Mouse (Mus musculus): Measurements from ENCODE around the gene Magix. TPM values are rescaled to one million over a fixed set of nuclear protein-coding genes. Genes with fewer than 3 reads are reported as not detected.
"Not testable (repeated sequence)": the region's sequence is repeated elsewhere in the genome, so short reads cannot be mapped to it uniquely, and the experiment has no call there.

Magix gene
- total RNA-seq (2015) = not detected in 2 replicates
- total RNA-seq (2017) = 0.18 TPM in 1 of 2 replicates, not detected in the other

DNA sequence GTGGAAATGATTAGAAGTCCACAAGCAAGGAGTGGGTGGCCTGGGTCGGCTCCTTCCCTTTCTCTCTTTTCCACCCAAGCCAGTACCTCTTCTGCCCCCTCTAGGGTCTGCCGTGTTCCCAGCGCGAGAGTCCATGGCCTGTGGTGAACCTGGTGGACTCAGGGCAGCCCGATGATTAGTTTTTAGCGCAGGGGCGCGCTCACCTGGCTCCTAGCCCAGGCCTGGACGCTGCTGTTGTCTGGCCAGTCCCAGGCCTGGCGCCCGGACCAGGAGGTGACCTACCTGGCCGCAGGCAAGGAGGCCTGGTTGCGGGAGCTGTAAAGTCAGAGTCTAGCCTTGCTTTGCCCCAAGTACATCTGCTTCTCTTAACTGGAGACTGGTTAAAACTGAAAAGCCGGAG, at the start of gene Magix:
Gene Magix, minus strand, starts transcription at position 388 of the 400 bp plus-strand sequence.
- no peak for ATAC-seq (ENCODE audit: poor library complexity, severe bottlenecking)

- no peak for ATAC-seq (ENCODE audit: poor library complexity, severe bottlenecking)
Measured at GRCm38 (mm10) chrX:7728922-7729265, 47.8 kb upstream of the Magix start.

DNA sequence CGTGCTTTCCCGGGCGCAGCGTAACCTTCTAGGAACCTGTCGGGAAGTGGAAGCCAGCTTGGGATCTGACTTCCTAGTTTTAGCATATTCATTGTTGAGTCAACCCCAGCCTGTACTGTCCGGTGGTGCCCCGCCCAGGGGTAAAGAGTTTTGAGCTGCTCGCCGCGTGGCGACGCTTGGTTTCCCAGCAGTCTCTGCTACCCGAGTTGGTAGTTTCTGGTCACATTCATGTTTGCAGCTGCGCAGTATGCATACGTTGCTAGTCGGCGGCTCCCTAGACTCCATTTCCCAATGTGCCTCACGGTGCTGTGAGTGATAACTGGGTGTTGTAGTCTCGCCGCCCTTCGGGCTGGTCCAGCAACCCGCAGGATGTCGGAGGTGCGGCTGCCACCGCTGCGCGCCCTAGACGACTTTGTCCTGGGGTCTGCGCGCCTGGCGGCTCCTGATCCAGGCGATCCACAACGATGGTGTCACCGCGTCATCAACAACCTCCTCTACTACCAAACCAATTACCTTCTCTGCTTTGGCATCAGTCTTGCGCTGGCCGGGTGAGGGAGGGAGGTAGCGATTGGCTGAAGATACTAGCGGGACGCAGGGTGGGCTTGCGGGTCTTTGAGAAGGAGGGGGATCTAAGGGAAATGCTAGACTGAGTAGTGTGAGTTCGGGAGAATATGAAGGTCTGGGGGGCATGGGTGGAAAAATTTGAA, 47.3 kb upstream of the Magix start, which contains the start of gene Praf2:
Gene Praf2, plus strand, starts transcription at position 225 of the 707 bp plus-strand sequence.
- ATAC-seq (ENCODE audit: poor library complexity, severe bottlenecking) = peak; percentile 97

DNA sequence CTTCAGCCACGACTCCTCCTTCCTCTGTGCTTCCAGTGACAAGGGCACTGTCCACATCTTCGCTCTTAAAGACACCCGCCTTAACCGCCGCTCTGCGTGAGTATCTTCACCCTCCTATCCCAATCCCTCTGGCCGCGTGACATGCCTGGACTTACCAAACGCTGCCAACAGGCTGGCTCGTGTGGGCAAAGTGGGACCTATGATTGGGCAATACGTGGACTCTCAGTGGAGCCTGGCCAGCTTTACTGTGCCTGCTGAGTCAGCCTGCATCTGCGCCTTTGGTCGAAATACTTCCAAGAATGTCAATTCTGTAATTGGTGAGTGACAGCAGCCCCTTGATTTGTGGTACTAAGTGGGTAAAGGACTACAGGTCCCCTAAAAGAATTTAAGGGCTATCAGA, 46.1 kb upstream of the Magix start:
- no peak for ATAC-seq (ENCODE audit: poor library complexity, severe bottlenecking)

DNA sequence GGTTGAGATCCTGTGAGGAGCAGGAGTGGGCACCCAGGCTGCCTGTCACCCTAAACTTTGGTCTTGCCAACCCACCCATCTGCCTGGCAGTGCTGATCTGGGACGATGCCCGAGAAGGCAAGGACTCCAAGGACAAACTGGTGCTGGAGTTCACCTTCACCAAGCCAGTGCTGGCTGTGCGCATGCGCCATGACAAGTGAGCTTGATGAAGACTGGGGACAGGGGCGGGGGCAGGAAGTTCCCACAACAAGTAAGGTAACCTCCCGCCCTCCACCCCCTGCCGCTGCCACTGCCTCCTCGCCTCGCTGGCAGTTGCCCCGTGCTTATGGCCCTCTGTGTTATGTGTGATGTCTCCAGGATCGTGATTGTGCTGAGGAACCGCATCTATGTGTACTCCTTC, 44.8 kb upstream of the Magix start:
- no peak for ATAC-seq (ENCODE audit: poor library complexity, severe bottlenecking)

DNA sequence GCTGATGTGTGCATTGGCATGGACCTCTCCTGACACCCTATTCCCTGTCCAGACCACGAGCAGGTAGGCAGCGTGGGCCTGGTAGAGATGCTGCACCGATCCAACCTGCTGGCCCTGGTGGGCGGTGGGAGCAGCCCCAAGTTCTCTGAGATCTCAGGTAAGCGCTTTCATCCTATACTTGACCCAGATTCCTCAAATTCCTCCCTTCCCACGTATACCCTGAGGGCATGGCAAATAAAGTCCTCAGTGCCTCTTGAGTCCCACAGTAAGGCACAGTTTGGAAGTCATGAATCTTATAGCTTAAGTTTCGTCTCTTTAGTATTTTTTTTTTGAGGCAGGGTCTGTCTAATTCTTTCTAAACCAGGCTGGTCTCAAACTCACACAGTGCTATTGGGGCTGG, 43.1 kb upstream of the Magix start:
- ATAC-seq (ENCODE audit: poor library complexity, severe bottlenecking) = no peak

- ATAC-seq (ENCODE audit: poor library complexity, severe bottlenecking) = no peak
Measured at GRCm38 (mm10) chrX:7722691-7723090, 41.6 kb upstream of the Magix start.

DNA sequence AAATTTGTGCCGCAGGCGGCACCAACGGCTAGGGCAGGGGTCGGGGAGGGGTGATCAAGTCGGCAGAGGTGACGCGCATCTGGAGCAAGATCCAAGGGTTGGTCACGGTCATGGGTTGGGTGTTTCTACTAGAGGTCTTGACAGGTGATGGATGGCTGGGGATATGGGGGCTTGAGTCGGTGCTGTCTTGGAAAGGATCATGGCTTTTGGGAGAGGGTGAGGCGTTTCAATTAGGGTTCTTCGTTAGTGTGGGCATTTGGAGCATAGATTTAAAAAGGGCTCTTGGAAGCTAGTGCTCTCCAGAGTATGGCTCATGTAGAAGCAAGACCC, 41.2 kb upstream of the Magix start:
- ATAC-seq (ENCODE audit: poor library complexity, severe bottlenecking) = no peak

- ATAC-seq (ENCODE audit: poor library complexity, severe bottlenecking) = peak; percentile 100
Measured at GRCm38 (mm10) chrX:7721514-7722281, 40.6 kb upstream of the Magix start, which contains the start of gene Gm45208. Gene Gm45208, plus strand, starts transcription at chrX:7722245.

- ATAC-seq (ENCODE audit: poor library complexity, severe bottlenecking) = not testable (repeated sequence)
Measured at GRCm38 (mm10) chrX:7716058-7716457, 35.0 kb upstream of the Magix start.

GRCm38 (mm10) chrX:7714135-7714899, 33.3 kb upstream of the Magix start, which contains the start of gene Wdr45:
Gene Wdr45, plus strand, starts transcription at chrX:7714333.
- peak; percentile 99 for ATAC-seq (ENCODE audit: poor library complexity, severe bottlenecking)

DNA sequence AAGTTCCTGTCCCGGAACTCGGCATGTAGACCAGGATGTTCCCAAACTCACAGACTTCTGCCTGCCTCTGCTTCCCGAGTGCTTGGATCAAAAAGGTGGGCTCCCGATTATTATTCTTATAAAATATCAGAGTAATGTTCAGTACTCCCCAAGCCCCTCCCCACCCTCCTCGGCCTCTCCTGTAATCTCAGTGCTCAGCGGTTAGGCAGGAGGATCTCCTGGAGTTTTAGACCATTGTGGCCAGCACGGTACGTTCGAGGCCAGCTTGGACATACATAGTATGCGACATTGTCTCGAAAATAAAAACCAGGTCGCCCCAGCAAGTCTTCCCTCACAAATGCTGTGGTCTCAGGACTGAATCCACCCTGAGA, 32.7 kb upstream of the Magix start:
- not testable (repeated sequence) for ATAC-seq (ENCODE audit: poor library complexity, severe bottlenecking)

DNA sequence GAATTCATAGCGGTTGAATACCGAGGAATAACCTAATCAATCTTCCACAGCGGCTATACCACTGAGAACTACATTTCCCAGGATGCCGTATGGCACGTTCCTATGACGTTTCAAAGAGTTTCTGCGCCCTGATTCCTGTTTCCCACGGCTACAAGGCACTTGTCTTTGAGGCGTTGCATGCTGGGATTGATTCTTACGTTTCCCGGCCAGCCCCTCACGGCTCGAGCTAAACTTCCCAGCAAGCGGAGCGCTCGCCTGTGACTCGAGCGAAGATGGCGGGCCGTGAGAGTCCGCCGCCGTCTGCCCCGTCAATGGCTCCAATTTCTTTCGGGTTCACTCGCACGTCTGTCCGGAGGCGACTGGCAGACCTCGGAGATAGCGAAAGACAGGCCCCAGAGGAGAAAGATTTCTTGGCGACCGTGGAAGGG, 15.9 kb upstream of the Magix start, which contains the start of gene Gpkow:
Gene Gpkow, plus strand, starts transcription at position 178 of the 428 bp plus-strand sequence.
- ATAC-seq (ENCODE audit: poor library complexity, severe bottlenecking) = peak; percentile 100

- no peak for ATAC-seq (ENCODE audit: poor library complexity, severe bottlenecking)
Measured at GRCm38 (mm10) chrX:7696520-7696919, 15.5 kb upstream of the Magix start.

DNA sequence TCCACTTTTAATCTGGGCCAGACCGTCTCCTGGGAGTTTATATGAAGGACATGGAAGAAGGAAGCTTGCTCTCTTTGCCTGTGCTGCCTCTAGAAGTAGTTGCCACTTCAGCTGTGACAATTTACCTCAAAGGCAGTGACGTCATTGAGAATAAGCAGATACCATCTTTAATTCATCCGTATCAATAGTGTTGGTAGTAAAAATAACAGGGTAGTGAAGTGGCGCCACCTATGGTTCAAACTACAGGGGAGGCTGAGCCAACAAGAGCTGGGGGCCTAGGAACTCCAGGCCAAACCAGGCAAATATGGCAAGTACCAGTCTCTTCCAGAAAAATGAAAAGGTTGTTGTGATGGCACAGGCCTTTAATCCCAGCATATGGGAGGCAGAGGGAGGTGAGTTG, 11.8 kb upstream of the Magix start:
- peak; percentile 46 for ATAC-seq (ENCODE audit: poor library complexity, severe bottlenecking)

GRCm38 (mm10) chrX:7690486-7690885, 9.4 kb upstream of the Magix start:
- ATAC-seq (ENCODE audit: poor library complexity, severe bottlenecking) = no peak

DNA sequence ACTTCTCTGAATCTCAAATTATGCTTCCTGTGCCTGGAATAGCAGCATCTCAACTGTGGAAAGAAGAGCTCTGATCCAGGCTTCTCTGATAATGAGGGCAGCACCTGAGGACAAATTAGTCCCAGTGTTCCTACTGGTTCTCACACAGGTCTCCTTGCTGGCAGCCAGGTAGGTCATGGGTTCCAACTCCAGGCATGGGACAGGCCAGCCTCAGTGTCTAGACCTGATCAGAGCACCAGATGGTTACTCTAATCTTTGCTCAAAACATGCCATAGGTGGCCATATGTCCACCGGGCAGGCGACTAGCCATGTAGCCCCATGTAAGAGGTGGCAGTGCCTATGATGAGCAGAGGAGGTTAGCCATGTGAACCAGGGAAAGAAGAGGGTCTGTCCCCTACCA, 7.3 kb upstream of the Magix start:
- no peak for ATAC-seq (ENCODE audit: poor library complexity, severe bottlenecking)

GRCm38 (mm10) chrX:7680057-7680412, 1.0 kb downstream of the Magix start:
- ATAC-seq (ENCODE audit: poor library complexity, severe bottlenecking) = no peak

DNA sequence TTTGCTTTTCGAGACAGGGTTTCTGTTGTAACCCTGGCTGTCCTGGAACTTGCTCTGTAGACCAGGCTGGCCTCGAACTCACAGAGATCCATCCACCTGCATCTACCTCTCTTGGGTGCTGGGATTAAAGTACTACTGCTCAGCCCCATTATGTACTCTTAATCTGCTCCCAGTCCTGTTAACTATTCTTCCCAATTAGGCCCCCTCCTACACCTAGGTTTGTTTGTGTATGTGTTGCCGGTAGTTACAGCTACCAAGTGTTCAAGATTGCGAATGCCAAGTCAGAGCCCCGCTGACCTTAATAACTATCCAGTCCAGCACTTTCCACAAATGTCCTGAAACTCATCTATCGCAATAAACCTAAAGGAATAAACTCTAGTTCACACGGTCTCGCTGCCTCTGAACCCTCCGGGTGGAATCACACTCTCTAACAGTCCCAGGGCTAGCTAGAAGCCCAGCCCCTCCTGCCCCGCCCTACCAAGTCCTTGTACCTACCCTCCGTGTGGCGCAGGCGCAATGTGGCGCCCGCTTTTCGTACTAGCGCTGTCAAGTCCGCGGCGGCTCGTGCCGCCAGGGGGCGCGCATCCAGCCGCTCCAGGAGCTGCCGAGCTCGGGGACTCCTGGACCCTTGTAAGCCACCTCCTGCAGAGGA, 1.5 kb downstream of the Magix start:
- peak; percentile 99 for ATAC-seq (ENCODE audit: poor library complexity, severe bottlenecking)

GRCm38 (mm10) chrX:7678986-7679385, 2.1 kb downstream of the Magix start:
- ATAC-seq (ENCODE audit: poor library complexity, severe bottlenecking) = no peak

DNA sequence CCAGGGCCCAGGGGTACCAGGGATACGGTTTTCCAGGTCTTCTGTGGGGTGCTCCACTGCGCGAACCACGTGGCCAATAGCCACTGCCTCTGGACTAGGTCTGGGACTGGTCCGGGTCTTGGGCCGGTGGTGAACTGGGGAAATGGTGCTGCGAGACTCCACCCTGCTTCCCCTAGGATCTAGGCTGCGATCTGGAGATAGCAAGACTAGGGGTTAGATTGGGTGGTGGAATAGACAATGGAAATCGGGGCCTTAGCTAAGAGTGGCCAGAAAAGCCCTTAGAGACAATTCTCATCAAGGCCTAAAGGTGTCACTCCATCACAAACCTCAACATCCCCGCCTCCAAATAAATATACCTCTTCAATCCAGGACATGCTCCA, 6.1 kb downstream of the Magix start:
- no peak for ATAC-seq (ENCODE audit: poor library complexity, severe bottlenecking)

Measured in megakaryocyte, adult 5-6 weeks (primary cell).